In the genomic region with DNA sequence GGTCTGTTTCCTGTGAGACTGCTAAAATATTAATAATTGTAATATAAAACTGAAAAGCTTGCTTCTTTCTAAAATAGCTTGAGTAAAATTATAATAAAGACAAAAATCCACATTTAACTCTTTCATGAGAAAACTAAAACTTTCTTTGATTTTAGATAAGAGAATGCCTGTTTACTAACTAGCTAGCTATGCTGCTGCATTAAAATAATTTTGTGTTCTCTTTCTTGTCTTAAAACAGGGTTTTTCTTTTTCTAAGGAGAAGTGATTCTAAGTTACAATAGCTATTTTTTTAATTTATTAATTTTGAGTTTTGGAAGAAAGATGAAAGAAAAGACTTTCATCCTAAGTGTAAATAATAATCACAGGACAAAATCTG, we compare ENCODE assay signal across 8 mouse cellular contexts.
DNase-seq lines count a peak whose midpoint lies in the region; ATAC-seq and TF ChIP-seq lines count a peak whose summit lies in the region.

No protein-coding gene starts in this region.

- no peak for TF ChIP-seq POLR2A in lung, adult 2 months (IDR thresholded peaks at IDR 0.05; ENCODE audit: borderline replicate concordance, extremely low read depth, low read depth, low read length)

- H3K27ac ChIP-seq in embryonic facial prominence, embryonic 15.5 days (replicated peaks) = peak overlapping the region; percentile 99
- peak overlapping the region; percentile 94 for H3K27ac ChIP-seq in limb, embryonic 10.5 days
- H3K27ac ChIP-seq in neural tube, embryonic 14.5 days (ENCODE audit: low read depth, low read length) = peak overlapping the region; percentile 99

- H3K4me3 ChIP-seq in lung, adult 2 months (replicated peaks; ENCODE audit: extremely low read depth, low read depth, low read length) = peak overlapping the region; percentile 60
- H3K4me3 ChIP-seq in embryonic facial prominence, embryonic 15.5 days (replicated peaks) = peak overlapping the region; percentile 52
- peak overlapping the region; percentile 57 for H3K4me3 ChIP-seq in limb, embryonic 10.5 days
- peak overlapping the region; percentile 64 for H3K4me3 ChIP-seq in neural tube, embryonic 14.5 days (ENCODE audit: low read depth, low read length)

- H3K36me3 ChIP-seq in embryonic facial prominence, embryonic 15.5 days = 0 out of 2 replicates have a peak, but pooled peaks cover 2% of the 10 kb centered on the region
- peaks cover 13% of the 10 kb centered on the region; the same call in 1 of the 2 replicates for H3K36me3 ChIP-seq in limb, embryonic 10.5 days
- H3K36me3 ChIP-seq in neural tube, embryonic 14.5 days (ENCODE audit: control insufficient read depth, insufficient read depth, low read length) = no peaks in the 10 kb centered on the region

- no peak overlapping the region for H3K9ac ChIP-seq in embryonic facial prominence, embryonic 15.5 days
- peak overlapping the region; percentile 83 for H3K9ac ChIP-seq in neural tube, embryonic 14.5 days (replicated peaks; ENCODE audit: low read depth, low read length)

- H3K4me1 ChIP-seq in lung, adult 2 months (ENCODE audit: control insufficient read depth, insufficient read depth, low read length) = peaks cover 2% of the 10 kb centered on the region
- H3K4me1 ChIP-seq in embryonic facial prominence, embryonic 15.5 days = peaks cover 24% of the 10 kb centered on the region
- H3K4me1 ChIP-seq in limb, embryonic 10.5 days = peaks cover 32% of the 10 kb centered on the region
- H3K4me1 ChIP-seq in neural tube, embryonic 14.5 days (ENCODE audit: control insufficient read depth, insufficient read depth, low read length) = peaks cover 29% of the 10 kb centered on the region

- no peak for TF ChIP-seq CTCF in lung, adult 2 months (IDR thresholded peaks at IDR 0.05; ENCODE audit: insufficient read depth, low read length)

- no peaks in the 10 kb centered on the region for H3K9me3 ChIP-seq in embryonic facial prominence, embryonic 15.5 days (replicated peaks)
- H3K9me3 ChIP-seq in limb, embryonic 10.5 days (replicated peaks) = no peaks in the 10 kb centered on the region
- H3K9me3 ChIP-seq in neural tube, embryonic 14.5 days (ENCODE audit: control insufficient read depth, low read length) = no peaks in the 10 kb centered on the region

- H3K27me3 ChIP-seq in embryonic facial prominence, embryonic 15.5 days = no peaks in the 10 kb centered on the region
- no peaks in the 10 kb centered on the region for H3K27me3 ChIP-seq in limb, embryonic 10.5 days (ENCODE audit: low read depth, poor library complexity, severe bottlenecking)
- H3K27me3 ChIP-seq in neural tube, embryonic 14.5 days (ENCODE audit: control insufficient read depth, insufficient read depth, low read length) = no peaks in the 10 kb centered on the region

- H3K4me2 ChIP-seq in embryonic facial prominence, embryonic 15.5 days (replicated peaks) = peak overlapping the region; percentile 62
- H3K4me2 ChIP-seq in neural tube, embryonic 14.5 days (ENCODE audit: low read depth, low read length) = peak overlapping the region; percentile 68

- DNase-seq in lung, adult 2 months = no peak
- no peak for DNase-seq in lung, postnatal 14 days
- DNase-seq in limb, embryonic 10.5 days (ENCODE audit: low spot score) = no peak
- DNase-seq in embryo, embryonic 11 days = no peak
- DNase-seq in cerebellum, adult 8-10 months = no peak
- DNase-seq in adipocyte (ENCODE audit: low spot score) = no peak

- ATAC-seq in embryonic facial prominence, embryonic 15.5 days (ENCODE audit: insufficient number of reproducible peaks, low FRiP score, low TSS enrichment, low read depth) = no peak
- ATAC-seq in neural tube, embryonic 14.5 days (ENCODE audit: low read depth) = no peak
